Mouse (Mus musculus): ENCODE measurements around the gene Vash1.

DNA sequence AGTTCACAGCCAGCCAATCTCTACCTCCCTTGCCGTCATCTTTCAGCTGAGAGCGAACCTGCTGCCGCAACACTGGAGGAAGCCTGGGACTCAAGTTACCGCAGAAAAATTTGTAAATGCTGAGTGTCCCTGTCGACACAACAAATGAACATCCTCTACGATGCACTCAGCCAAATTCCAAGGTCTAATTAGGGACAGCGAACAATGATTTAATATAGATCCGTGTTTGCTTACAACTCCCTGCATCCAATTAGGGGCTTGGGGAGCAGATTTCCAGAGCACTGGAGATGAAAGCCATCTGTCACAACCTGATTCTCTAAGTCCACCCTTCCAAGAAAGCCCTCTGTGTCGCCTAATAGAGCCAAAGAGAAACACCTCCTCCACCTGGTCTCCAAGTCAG, 31.2 kb upstream of the Vash1 start:
- TF ChIP-seq CTCF (IDR thresholded peaks at IDR 0.05; ENCODE audit: borderline replicate concordance, extremely low read depth, insufficient read depth, insufficient read length) (no peak), POLR2A (IDR thresholded peaks at IDR 0.05; ENCODE audit: borderline replicate concordance, extremely low read depth, insufficient read depth, insufficient read length, poor library complexity, severe bottlenecking) (no peak)
